Mouse (Mus musculus): ENCODE results near the gene Polr2g.
"Not testable (repeated sequence)": the region's sequence is repeated elsewhere in the genome, so short reads cannot be mapped to it uniquely, and the experiment has no call there.

The Polr2g gene

DNA sequence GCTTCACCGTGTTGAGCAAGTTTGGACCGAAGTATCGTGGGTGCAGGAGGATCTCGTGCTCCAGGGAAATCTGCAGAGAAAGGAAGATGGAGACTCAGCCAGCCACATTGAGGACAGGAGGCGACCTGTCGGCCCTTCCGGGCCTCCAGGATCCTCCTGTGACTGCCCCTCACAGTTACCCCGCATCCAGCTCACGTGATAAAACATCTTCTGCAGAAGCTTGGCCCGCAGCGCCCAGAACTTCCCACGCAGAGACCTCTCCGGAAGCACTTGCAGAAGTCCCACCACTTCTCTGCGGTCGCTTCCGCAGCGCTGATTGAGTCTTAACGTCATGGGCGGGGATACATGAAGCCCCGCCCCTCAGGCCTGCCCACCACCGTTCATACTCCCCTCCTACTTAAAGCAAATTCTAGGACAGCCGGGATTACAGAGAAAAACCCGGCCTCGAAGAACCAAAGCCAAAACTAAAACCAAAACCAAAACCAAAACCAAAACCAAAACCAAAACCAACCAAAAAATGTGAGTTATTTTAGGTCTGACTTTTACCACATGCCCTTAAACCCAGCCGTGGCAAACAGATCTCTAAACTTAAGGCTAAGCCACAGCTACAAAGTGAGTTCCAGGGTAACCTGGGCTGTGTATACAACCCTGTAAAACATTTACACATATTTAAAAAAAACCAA, at the start of gene Polr2g:
TSS of gene Polr2g (minus strand) at position 314 of the 683 bp plus-strand sequence.
- DNase-seq: peak; percentile 95

DNA sequence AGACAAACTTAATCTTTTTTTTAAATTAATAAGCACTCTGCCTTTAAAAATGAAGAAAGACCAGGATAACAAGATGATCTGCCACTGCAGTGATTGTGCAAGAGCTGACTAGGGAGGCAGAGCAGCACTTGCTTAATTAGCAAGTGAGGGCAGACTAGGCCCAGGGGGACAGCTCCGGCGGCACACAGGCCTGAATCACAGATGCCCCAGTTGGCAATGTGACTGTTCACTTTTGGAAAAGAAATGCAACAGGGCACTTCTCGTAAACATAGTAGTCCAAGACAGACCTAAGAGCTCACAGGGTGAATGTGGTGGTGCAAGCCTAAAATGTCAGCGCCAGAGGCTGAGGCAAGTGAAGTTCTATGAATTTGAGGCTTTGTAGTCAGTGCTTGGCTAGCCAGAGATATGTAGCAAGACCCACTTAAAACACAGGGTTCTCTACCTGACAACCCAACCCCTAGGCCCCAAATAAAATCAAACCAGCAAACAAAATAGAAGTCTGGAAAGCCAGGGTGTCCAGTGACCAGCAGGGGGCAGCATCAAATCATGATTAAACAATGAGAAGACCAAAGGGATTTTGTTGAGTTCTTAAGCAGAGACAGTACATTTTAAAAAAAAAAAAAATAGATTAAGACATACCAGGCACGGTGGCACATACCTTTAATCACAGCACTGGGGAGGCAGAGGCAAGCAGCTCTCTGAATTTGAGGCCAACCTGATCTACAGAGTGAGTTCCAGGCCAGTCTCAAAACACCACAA, 46.2 kb upstream of the Polr2g start:
- peak; percentile 87 for DNase-seq

DNA sequence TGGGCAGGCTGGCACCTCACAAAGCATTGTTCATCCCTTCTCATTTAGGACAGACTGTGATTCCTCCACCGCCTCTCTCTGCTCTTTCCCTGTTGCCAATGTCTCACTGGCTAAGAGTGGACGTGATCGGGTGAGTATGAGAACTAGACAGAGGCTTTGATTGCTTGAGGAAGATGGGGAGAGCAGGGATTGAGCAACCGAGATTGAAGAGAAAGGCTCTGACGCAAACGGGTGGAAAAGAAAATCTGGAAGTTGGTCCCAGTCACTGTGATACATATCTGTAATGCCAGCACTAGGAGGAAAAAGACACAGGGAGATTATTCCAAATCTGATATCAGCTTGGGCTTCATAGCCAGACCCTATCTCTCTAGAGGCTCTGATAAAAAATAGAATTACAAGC, 44.6 kb upstream of the Polr2g start:
- DNase-seq: no peak

DNA sequence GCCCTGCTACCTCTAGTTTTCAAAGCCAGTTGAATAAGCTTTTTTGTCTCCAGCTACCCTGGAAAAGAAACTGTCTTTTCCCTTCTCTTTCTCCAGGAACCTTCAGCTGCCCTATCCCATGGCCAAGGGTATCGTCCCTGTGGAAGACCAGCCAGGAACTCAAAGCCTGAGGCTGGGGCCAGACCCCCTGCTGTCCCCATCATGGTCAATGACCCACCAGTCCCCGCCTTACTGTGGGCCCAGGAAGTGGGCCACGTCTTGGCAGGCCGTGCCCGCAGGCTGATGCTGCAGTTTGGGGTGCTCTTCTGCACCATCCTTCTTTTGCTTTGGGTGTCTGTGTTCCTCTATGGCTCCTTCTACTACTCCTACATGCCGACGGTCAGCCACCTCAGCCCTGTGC, 42.6 kb upstream of the Polr2g start:
- no peak for DNase-seq

DNA sequence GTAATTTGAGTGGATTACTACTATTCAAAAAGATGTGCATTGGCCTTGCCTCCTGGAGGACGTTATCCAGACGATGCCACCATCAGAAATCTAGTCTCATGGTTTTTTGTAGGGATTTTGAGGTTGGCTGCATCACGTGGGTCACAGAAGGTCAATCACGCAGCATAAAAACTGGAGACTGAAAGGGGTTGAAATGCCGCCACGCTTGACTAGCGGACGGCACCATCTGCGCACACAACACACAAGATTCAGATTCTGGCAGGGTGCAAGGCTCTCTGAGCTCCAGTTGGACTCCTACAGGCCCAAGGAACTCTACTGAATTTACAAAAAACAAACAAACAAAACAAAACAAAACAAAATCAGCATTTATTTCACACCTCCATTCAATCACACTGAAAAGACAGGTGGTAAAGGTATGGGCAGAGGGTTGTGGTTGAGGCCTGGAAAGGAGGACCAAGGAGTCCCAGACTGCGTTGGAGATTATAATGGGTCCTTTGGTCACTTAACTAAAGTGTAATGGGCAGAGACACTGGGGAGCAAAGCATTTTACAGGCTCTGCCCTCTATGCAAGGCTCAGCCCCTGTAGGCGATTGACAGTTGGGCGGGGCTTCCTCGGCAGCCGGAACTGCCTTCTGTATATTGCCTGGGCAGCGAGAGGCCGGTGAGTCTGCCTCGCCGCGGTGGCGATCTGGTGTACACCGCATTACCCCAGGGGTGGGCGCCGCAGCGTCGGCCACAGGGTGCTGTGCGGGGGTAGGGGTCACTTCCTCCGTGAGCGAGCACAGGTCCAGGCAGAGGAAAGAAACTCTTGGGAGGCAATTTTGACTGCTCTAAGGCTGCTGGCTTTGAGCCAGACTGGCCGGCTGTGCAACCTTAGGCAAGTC, 41.8 kb upstream of the Polr2g start:
- DNase-seq: peak; percentile 83

DNA sequence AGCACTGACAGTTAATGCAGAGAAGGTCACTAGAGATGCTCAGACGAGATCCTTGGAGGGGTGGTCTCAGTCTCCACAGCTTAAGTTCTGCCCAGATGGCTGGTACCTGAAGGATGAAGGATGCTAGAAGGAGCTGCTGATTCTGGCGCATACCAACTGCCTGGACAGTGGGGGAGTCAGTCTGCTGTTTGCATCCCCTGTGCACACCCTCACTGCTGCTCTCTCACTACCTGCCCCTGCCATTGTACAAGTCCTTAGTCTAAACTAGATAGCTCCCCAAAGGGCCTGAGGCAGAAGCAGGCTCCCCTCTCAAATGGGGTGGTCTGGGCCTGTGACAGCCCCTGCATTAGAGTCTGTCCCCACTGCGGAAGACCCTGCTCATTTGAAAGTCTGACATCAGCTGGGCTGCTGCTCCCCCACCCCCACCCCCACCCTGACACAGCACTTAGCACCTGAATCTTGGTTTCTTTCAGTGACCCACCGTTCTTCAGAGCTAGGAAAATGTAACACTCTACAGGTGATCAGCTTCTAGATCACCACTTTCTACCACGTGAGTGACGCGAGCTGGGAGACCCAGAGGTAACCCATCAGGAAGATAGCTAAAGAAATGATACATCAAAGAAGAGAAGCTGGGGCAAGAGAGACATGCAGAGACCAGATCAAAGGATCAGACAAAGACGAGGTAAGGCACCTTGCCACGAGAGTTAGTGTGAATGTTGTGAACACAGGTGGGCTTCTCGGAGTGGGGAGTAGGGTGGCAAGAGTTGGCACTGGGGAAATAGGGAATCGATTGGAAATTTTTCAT, 40.9 kb upstream of the Polr2g start, which contains the start of gene Gng3:
TSS of gene Gng3 (minus strand) at position 92 of the 805 bp plus-strand sequence.
- peak; percentile 87 for DNase-seq

DNA sequence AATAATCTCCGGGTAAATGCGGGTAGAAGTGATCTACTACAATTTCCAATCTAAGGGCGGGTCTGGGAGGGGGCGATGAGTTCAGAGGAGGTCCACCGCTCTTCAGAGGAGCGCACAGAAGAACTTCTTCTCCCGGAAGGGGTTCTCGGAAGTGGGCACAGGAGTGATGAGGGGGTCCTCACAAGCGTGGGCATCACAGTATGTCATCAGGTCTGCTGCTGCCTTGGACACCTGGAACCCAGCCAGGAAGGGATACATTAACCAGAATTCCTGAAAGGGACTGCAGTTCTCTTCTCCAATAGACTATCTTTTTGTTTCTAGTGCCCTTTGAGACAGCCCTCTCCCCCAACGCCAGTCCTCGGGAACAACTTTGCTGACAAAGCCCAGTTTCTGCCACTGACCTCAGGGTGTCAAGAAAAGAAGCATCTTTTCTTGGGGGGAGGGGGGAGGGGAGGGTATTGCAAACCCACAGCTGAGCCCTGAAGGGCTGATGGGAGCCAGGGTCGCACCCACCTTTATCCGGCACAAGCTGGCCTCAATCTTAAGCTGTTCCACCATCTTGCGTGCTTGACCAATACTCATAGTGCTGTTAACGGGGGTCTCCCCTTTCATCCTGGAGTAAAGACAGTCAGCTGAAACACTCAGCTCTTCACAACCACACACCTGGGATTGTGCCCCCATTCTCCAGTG, 39.8 kb upstream of the Polr2g start:
- peak; percentile 61 for DNase-seq

DNA sequence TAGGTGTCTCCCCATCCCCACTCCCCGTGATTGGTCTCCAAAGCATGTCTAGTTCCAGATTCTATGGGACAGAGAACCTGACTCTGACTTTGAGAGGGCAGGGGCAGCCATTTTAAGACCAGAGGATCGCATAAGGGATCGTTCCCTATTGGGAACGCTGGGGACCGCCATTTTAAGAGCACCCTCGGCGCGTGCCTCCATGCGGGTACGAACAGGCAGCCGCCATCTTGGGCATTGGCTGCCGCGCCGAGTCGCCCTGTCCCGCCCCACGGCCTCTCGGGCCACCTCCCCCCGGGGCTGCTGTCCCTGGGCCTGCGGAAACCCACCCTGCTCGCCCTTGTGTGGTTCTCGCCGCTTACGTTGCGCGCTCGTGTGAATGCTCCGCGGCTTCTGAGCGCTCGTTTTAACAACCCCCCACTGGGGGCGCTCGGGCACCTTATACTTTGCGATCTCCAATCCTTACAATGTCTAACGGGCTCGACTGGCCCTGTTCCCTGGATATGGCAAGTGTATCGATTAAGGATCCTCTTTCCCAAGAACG, 38.9 kb upstream of the Polr2g start, which contains the start of gene Bscl2:
TSS of gene Bscl2 (plus strand) at position 217 of the 541 bp plus-strand sequence.
- peak; percentile 94 for DNase-seq

DNA sequence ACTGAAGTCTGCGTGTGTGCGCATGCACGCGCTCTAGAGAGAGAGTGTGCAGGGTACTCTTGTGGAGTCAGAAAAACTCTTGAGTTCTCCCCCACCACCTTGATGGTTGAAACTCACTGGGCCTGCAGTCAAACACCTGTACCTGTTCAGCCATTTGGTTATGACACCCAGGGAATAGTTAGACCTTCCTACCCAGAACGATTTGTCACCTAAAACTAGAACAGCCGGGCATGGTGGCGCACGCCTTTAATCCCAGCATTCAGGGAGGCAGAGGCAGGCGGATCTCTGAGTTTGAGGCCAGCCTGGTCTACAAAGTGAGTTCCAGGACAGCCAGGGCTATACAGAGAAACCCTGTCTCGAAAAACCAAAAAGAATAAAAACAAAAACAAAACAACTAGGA, 38.0 kb upstream of the Polr2g start:
- not testable (repeated sequence) for DNase-seq

DNA sequence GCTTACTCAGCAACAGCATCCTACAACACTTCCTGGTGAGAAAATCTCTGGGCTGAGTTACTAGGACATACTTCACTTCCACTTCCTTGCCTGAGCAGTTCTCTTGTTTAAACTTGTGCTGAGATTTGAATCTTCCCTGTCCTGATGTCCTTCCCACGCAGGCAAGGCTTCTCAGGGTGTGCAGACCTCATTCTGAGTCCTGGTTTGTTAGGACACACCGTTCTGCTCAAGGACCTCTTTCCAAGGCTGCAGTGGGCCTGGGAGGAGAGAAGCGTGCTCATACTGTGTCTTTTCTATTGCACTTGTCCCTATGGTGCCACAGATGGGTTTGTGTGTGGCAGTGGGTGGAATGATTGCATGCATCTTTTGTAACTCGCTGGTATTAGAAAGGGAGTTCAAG, 34.6 kb upstream of the Polr2g start:
- DNase-seq: no peak

DNA sequence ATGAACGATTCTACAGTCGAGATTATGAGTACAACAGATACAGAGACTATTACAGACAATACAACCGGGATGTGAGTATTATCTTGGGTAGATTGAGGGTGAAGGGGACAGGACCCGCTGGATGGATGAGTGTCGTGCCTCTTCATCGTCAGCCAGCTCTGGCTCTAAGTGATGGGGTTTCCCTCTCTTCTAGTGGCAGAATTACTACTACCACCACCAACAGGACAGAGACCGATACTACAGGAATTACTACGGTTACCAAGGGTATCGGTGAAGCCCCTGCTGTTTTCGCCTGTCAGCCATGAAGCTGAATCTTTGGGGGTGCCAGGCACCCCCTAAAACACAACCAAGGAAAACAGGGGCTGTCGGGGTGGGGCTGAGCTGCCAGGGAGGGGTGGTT, 32.9 kb upstream of the Polr2g start:
- peak; percentile 15 for DNase-seq

DNA sequence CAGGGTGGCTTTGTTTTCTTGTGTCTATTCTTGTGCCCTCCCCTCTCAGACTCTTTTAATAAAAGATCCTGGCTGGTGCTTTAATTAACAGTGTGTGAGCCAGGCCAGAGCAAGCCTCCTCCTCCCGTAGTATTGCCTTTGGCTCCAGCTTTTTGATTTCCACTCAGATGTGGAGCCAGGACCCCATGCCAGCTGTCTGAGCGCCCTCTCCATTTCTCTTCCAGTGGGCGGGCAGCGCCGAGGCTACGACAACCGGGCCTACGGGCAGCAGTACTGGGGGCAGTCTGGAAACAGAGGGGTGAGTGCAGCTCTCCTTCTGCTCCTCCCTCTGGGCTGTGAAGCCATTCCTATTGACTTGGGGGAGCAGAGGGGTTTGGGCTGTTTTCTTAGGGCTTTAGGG, 32.3 kb upstream of the Polr2g start:
- no peak for DNase-seq

DNA sequence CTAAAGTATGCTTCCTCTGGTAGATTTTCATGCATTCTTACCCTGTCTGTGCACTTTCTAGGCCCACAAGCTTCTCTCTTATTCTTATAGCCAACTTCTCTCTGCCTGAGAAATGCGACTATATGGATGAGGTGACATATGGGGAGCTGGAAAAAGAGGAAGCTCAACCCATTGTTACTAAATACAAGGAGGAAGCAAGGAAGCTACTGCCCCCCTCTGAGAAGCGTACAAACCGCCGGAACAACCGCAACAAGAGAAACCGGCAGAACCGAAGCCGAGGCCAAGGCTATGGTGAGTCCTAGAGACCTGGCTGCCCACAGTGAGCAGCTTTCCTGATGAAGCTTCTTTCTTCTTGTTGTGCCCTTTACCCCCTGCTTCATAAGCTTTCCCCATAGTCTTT, 31.3 kb upstream of the Polr2g start, which contains the start of gene AC129217.1:
TSS of gene AC129217.1 (plus strand) at position 114 of the 400 bp plus-strand sequence.
- DNase-seq: no peak

DNA sequence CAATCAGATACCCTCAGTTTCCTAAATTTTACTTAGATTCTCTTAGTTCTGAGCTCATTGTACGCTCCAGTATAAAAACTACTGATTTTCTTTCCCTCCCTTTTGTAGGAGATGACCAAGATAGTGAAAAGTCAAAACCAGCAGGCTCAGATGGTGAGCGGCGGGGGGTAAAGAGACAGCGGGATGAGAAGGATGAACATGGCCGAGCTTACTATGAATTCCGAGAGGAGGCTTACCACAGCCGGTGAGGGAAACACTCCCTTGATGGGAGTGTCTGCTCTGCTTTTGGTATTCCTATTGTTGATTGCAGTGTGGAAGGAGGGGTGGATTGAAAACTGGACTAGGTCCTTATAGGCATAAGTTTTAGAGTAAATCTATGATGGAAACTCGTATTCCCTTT, 24.3 kb upstream of the Polr2g start:
- DNase-seq: no peak

DNA sequence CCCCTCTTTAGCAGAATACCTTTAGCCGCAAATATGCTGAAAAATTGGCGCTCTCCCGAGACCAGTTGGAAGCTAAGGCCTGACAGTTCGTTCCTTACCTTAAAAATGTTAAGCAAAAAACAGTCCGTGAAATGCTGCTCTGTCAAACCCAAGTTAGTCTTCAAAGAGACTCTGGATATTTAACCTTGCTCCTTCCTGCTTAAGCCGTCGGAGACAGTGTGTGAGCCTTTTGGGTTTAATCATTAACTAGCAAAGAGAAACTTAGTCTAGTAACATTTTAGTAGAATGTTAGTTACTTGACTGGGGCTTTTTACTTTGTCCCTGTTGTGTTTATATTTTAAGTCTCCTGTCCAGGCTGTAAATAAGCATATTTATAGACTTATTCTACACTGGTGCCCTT, 22.8 kb upstream of the Polr2g start:
- DNase-seq: no peak

DNA sequence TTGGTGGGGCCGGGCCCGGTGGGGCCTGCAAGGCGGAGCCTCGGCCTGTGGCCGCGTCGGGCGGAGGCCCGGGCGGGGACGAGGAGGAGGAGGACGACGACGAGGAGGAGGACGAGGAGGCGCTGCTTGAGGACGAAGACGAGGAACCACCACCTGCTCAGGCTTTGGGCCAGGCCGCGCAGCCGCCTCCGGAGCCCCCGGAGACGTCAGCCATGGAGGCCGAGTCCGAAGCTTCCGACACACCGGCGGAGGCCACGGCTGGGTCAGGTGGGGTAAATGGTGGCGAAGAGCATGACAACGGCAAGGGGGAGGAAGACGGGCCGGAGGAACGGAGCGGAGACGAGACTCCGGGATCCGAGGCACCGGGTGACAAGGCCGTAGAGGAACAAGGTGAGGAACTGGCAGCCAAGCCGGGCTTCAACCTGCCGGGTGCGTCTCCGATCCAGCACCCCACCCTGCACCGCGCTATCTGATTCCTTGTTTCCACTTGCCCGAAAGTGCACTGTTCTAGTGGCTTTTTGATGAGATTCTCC, 22.1 kb upstream of the Polr2g start:
- no peak for DNase-seq

DNA sequence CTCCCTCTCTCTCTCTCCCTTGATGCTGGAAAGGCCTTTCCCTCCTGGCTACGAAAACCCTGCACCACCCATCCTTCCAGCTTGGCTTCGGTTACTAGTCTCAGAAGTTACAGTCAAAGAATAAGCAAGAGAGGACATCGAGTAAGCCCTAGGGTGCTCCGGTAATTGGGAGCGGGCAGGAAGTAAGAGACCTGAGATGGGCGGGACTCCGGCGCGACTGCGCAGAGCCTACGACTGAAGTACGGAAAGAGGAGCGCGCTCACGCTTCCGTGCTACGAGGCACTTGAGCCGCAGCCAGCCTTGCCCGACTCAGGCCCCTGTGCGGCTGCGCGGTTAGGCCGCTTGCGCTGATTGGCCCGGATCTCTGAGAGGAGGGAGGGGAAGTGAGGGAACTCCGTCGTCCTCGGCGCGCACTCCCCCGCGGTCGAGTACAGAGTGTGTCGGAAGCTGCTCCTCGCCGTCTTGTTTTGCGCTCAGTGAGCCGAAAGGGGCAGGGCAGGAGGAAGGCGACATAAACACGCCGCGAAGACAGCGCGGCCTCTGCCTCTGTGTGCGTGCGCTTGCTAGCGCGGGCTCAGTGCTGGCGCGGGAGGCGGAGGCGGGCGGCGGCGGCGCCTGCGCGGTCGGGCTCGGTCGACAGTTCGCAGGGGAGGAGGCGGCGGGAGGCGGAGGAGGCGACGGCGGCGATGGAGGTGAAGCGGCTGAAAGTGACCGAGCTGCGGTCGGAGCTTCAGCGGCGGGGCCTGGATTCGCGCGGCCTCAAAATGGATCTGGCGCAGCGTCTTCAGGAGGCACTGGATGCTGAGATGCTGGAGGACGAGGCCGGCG, 21.4 kb upstream of the Polr2g start, which contains the start of gene Hnrnpul2:
TSS of gene Hnrnpul2 (plus strand) at position 415 of the 828 bp plus-strand sequence.
- peak; percentile 99 for DNase-seq

DNA sequence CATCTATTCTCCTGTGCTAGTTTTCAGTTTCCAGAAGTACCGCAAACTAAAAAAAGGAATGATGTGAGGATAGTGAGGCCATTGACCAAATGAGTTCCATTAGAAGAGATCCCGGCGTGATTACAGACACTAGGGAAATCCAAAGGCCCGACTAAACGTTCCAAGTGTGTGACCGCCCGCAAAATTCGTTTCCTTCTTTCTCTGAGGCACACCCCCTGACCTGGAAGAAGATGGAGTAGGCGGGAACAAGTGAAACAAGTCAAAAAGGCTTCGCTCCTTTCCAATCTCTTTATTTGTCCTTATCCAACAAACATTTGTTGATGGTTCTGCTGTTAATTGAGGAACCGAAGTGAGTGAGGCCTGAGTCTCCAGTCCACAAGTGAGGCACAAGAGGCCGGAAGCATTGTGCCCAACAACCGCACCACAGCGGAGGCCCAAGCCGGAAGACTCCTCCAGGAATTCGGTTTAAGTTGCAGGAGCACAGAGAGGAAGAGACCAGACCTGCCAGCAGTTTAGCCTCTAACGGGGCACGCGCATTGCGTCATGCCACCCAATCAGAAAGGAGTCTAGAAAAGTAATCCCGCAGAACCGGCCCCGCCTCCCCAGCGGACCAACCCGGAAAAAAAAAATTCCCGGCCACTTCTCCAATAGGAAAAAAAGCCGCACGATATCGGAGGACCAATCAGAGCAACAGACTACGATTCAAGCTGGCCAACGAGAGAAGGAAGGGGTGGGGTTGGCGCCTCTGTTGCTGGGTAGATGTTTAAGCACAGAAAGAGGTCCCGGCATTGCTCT, 20.6 kb upstream of the Polr2g start, which contains the start of gene Ttc9c:
TSS of gene Ttc9c (minus strand) at position 533 of the 795 bp plus-strand sequence.
- peak; percentile 100 for DNase-seq

DNA sequence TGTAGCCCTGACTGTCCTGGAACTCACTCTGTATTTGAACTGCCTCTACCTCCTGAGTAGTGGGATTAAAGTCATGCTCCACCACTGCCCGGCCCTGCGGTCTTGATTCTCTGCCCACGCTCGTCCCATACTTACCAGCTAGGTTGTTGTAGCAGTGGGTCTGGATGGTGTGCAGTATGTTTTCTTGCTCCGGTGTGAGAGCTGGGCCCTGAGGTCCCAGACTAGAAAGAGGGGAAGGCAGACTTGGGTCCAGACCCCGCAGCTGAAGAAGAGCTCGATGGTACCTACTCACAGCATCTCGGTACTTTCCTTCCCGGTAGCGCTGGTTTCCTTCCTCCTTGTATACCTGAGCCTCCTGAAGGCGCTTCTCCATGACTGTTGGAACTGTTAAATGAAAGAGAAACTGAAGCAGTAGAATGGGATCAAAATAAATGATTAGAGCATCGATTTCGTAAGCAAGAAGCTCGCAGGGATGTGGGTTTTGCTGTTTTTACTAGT, 20.0 kb upstream of the Polr2g start:
- no peak for DNase-seq
